Mouse (Mus musculus): ENCODE measurements around the gene Gm8765. TPM values are rescaled to one million over a fixed set of nuclear protein-coding genes. Genes with fewer than 3 reads are reported as not detected.
"Not testable (repeated sequence)": the region's sequence is repeated elsewhere in the genome, so short reads cannot be mapped to it uniquely, and the experiment has no call there.

Gene Gm8765
- total RNA-seq (2012; rRNA removed) (not detected in 2 replicates), polyA plus RNA-seq (2012; ENCODE audit: insufficient read depth in 1 of 2, insufficient read length in 2 of 2, low read depth in 1 of 2, low replicate concordance in 2 of 2, missing spikeins in 1 of 2) (not detected)

- H3K79me2 ChIP-seq (ENCODE audit: control insufficient read depth, insufficient read depth, low read length, poor library complexity); H3K9ac ChIP-seq (ENCODE audit: control insufficient read depth, low read depth, low read length, poor library complexity, severe bottlenecking); H3K27ac ChIP-seq (ENCODE audit: control insufficient read depth, low read depth, low read length); H3K4me1 ChIP-seq (ENCODE audit: control insufficient read depth in 1 of 2, insufficient read depth in 2 of 2, low read length in 2 of 2); H3K4me3 ChIP-seq (ENCODE audit: control insufficient read depth in 1 of 2, insufficient read depth in 1 of 2, low read depth in 2 of 2, low read length in 2 of 2); H3K36me3 ChIP-seq (ENCODE audit: control insufficient read depth in 1 of 2, insufficient read depth in 2 of 2, low read length in 2 of 2); DNase-seq (ENCODE audit: low read depth, low spot score); H3K9me3 ChIP-seq (replicated peaks; ENCODE audit: insufficient read depth, low read length); H3K27me3 ChIP-seq (ENCODE audit: control insufficient read depth in 1 of 2, insufficient read depth in 2 of 2, low read length in 2 of 2): not testable (repeated sequence)
These were observed at the start of gene Gm8765 for GRCm38 (mm10) chr13:50698012-50698411. TSS of gene Gm8765 (plus strand) at chr13:50698312.

- not testable (repeated sequence) for H3K4me1 ChIP-seq (ENCODE audit: control insufficient read depth in 1 of 2, insufficient read depth in 2 of 2, low read length in 2 of 2); H3K27me3 ChIP-seq (ENCODE audit: control insufficient read depth in 1 of 2, insufficient read depth in 2 of 2, low read length in 2 of 2); H3K36me3 ChIP-seq (ENCODE audit: control insufficient read depth in 1 of 2, insufficient read depth in 2 of 2, low read length in 2 of 2); DNase-seq (ENCODE audit: low read depth, low spot score); H3K4me3 ChIP-seq (ENCODE audit: control insufficient read depth in 1 of 2, insufficient read depth in 1 of 2, low read depth in 2 of 2, low read length in 2 of 2); H3K9me3 ChIP-seq (replicated peaks; ENCODE audit: insufficient read depth, low read length); H3K27ac ChIP-seq (ENCODE audit: control insufficient read depth, low read depth, low read length); H3K79me2 ChIP-seq (ENCODE audit: control insufficient read depth, insufficient read depth, low read length, poor library complexity); H3K9ac ChIP-seq (ENCODE audit: control insufficient read depth, low read depth, low read length, poor library complexity, severe bottlenecking)
These were observed 49.3 kb upstream of the Gm8765 start for GRCm38 (mm10) chr13:50648771-50649170.

- H3K9ac ChIP-seq (ENCODE audit: control insufficient read depth, low read depth, low read length, poor library complexity, severe bottlenecking); H3K27me3 ChIP-seq (ENCODE audit: control insufficient read depth in 1 of 2, insufficient read depth in 2 of 2, low read length in 2 of 2); DNase-seq (ENCODE audit: low read depth, low spot score); H3K4me3 ChIP-seq (ENCODE audit: control insufficient read depth in 1 of 2, insufficient read depth in 1 of 2, low read depth in 2 of 2, low read length in 2 of 2); H3K36me3 ChIP-seq (ENCODE audit: control insufficient read depth in 1 of 2, insufficient read depth in 2 of 2, low read length in 2 of 2); H3K27ac ChIP-seq (ENCODE audit: control insufficient read depth, low read depth, low read length); H3K79me2 ChIP-seq (ENCODE audit: control insufficient read depth, insufficient read depth, low read length, poor library complexity); H3K9me3 ChIP-seq (replicated peaks; ENCODE audit: insufficient read depth, low read length); H3K4me1 ChIP-seq (ENCODE audit: control insufficient read depth in 1 of 2, insufficient read depth in 2 of 2, low read length in 2 of 2): not testable (repeated sequence)
These were observed 52.2 kb downstream of the Gm8765 start for GRCm38 (mm10) chr13:50750282-50750681.

- no peaks in the 10 kb centered on the region for H3K4me1 ChIP-seq (ENCODE audit: control insufficient read depth in 1 of 2, insufficient read depth in 2 of 2, low read length in 2 of 2)
- no peaks in the 10 kb centered on the region for H3K27me3 ChIP-seq (ENCODE audit: control insufficient read depth in 1 of 2, insufficient read depth in 2 of 2, low read length in 2 of 2)
- H3K4me3 ChIP-seq (ENCODE audit: control insufficient read depth in 1 of 2, insufficient read depth in 1 of 2, low read depth in 2 of 2, low read length in 2 of 2): no peak overlapping the region
- TF ChIP-seq TBP (IDR thresholded peaks at IDR 0.05; ENCODE audit: low read depth, low read length) (no peak), BHLHE40 (IDR thresholded peaks at IDR 0.05; ENCODE audit: borderline replicate concordance, low read depth, low read length) (no peak), MAX (IDR thresholded peaks at IDR 0.05; ENCODE audit: low read length) (no peak), RAD21 (IDR thresholded peaks at IDR 0.05; ENCODE audit: low read depth, low read length) (no peak), MAFK (IDR thresholded peaks at IDR 0.05; ENCODE audit: borderline replicate concordance, low read depth, low read length) (0 out of 2 replicates have a peak, but pooled peaks have one; percentile 11)
- H3K9ac ChIP-seq (ENCODE audit: control insufficient read depth, low read depth, low read length, poor library complexity, severe bottlenecking): no peak overlapping the region
- no peak overlapping the region for H3K27ac ChIP-seq (ENCODE audit: control insufficient read depth, low read depth, low read length)
- no peak for DNase-seq (ENCODE audit: low read depth, low spot score)
- no peaks in the 10 kb centered on the region for H3K9me3 ChIP-seq (replicated peaks; ENCODE audit: insufficient read depth, low read length)
- H3K79me2 ChIP-seq (ENCODE audit: control insufficient read depth, insufficient read depth, low read length, poor library complexity): no peaks in the 10 kb centered on the region
- H3K36me3 ChIP-seq (ENCODE audit: control insufficient read depth in 1 of 2, insufficient read depth in 2 of 2, low read length in 2 of 2): no peaks in the 10 kb centered on the region
These were observed 53.6 kb downstream of the Gm8765 start for GRCm38 (mm10) chr13:50751732-50752131.

GRCm38 (mm10) chr13:50752961-50753360 is 54.8 kb downstream of the Gm8765 start:
- not testable (repeated sequence) for H3K9me3 ChIP-seq (replicated peaks; ENCODE audit: insufficient read depth, low read length); H3K4me1 ChIP-seq (ENCODE audit: control insufficient read depth in 1 of 2, insufficient read depth in 2 of 2, low read length in 2 of 2); H3K4me3 ChIP-seq (ENCODE audit: control insufficient read depth in 1 of 2, insufficient read depth in 1 of 2, low read depth in 2 of 2, low read length in 2 of 2); H3K79me2 ChIP-seq (ENCODE audit: control insufficient read depth, insufficient read depth, low read length, poor library complexity); H3K27ac ChIP-seq (ENCODE audit: control insufficient read depth, low read depth, low read length); H3K9ac ChIP-seq (ENCODE audit: control insufficient read depth, low read depth, low read length, poor library complexity, severe bottlenecking); DNase-seq (ENCODE audit: low read depth, low spot score); H3K36me3 ChIP-seq (ENCODE audit: control insufficient read depth in 1 of 2, insufficient read depth in 2 of 2, low read length in 2 of 2); H3K27me3 ChIP-seq (ENCODE audit: control insufficient read depth in 1 of 2, insufficient read depth in 2 of 2, low read length in 2 of 2)
